Mouse (Mus musculus) embryonic facial prominence, embryonic 13.5 days (tissue): ENCODE results near the gene Nadk2. TPM values are rescaled to one million over a fixed set of nuclear protein-coding genes. Genes with fewer than 3 reads are reported as not detected.

Experiments used
- ATAC-seq: fragments of 200-750 bp; cut with Nextera tagmentation; 2 replicates; pipeline ENCODE4 v1.8.0; 2017; ENCODE audit warnings: low read depth; ENCODE audit not compliant: insufficient number of reproducible peaks, insufficient read depth, low FRiP score, low TSS enrichment
- H3K27ac ChIP-seq: fragments of 300-500 bp; sonication (generic); 2 replicates; pipeline ENCODE4 v1.5.1; 2015; ENCODE audit warnings: moderate library complexity, mild to moderate bottlenecking, inconsistent platforms
- H3K27me3 ChIP-seq: fragments of 300-500 bp; sonication (generic); 2 replicates; pipeline ENCODE4 v1.6.1; 2015; ENCODE audit warnings: mild to moderate bottlenecking, inconsistent platforms
- H3K36me3 ChIP-seq: fragments of 300-500 bp; sonication (generic); 2 replicates; pipeline ENCODE4 v1.6.1; 2015; ENCODE audit warnings: mild to moderate bottlenecking, inconsistent platforms
- H3K4me1 ChIP-seq: fragments of 300-500 bp; sonication (generic); 2 replicates; pipeline ENCODE4 v1.6.1; 2015; ENCODE audit warnings: inconsistent platforms
- H3K4me2 ChIP-seq: fragments of 300-500 bp; sonication (generic); 2 replicates; pipeline ENCODE4 v1.6.1; 2015; ENCODE audit warnings: moderate library complexity, mild to moderate bottlenecking, inconsistent platforms
- H3K4me3 ChIP-seq: fragments of 300-500 bp; sonication (generic); 2 replicates; pipeline ENCODE4 v1.5.1; 2015; ENCODE audit warnings: mild to moderate bottlenecking, inconsistent platforms
- H3K9ac ChIP-seq: fragments of 300-500 bp; sonication (generic); 2 replicates; pipeline ENCODE4 v1.6.1; 2015; ENCODE audit warnings: mild to moderate bottlenecking, inconsistent platforms
- H3K9me3 ChIP-seq: fragments of 300-500 bp; sonication (generic); 2 replicates; pipeline ENCODE4 v1.6.1; 2016; ENCODE audit warnings: inconsistent platforms
- WGBS: fragments of 180-500 bp; shearing (Covaris S2); methylation state at CpG from one replicate; pipeline ENCODE4 v1.1.7; 2015; ENCODE audit warnings: mixed read lengths; 5-methylcytosine and 5-hydroxymethylcytosine counted together
- polyA plus RNA-seq: library from polyadenylated mRNA; unstranded; fragments of >200 nt; fragmentation: Nextera tagmentation; extraction: Ambion mirVana; gene quantifications from 2 replicates; pipeline ENCODE4 v1.2.1, GENCODE M21; 2015

Gene Nadk2
- 25.0 and 31.1 TPM in 2 replicates for polyA plus RNA-seq

GRCm38 (mm10) chr15:9070912-9071555 lies at the start of gene Nadk2:
Nadk2 (plus strand) TSS chr15:9071260.
- H3K9ac ChIP-seq: peak within 1 kb of the TSS; percentile 95
- WGBS: under 1% methylated on average over 41 of the region's 54 CpGs
- H3K27ac ChIP-seq: peak within 1 kb of the TSS; percentile 93
- no peaks in the 10 kb centered on the region for H3K9me3 ChIP-seq
- no peaks in the 10 kb centered on the region for H3K36me3 ChIP-seq
- ATAC-seq: peak; percentile 100
- peak within 1 kb of the TSS; percentile 93 for H3K4me3 ChIP-seq
- H3K27me3 ChIP-seq: no peaks in the 10 kb centered on the region
- peak within 1 kb of the TSS; percentile 65 for H3K4me2 ChIP-seq
- H3K4me1 ChIP-seq: peaks cover 37% of the 10 kb centered on the region

- no peak for ATAC-seq
These were observed 15.4 kb upstream of the Nadk2 start for GRCm38 (mm10) chr15:9055704-9056103.

GRCm38 (mm10) chr15:9059856-9060255 lies 11.2 kb upstream of the Nadk2 start:
- no peak overlapping the region for H3K27ac ChIP-seq
- H3K9ac ChIP-seq: no peak overlapping the region
- WGBS: 86% methylated on average over 2 of the region's 2 CpGs
- no peaks in the 10 kb centered on the region for H3K4me1 ChIP-seq
- H3K9me3 ChIP-seq: no peaks in the 10 kb centered on the region
- H3K4me3 ChIP-seq: no peak overlapping the region
- no peaks in the 10 kb centered on the region for H3K27me3 ChIP-seq
- H3K4me2 ChIP-seq: no peak overlapping the region
- no peaks in the 10 kb centered on the region for H3K36me3 ChIP-seq
- ATAC-seq: no peak

More at GRCm38 (mm10) chr15:9055704-9056103, 15.4 kb upstream of the Nadk2 start:
- H3K4me2 ChIP-seq: no peak overlapping the region
- H3K9me3 ChIP-seq: no peaks in the 10 kb centered on the region
- H3K4me1 ChIP-seq: no peaks in the 10 kb centered on the region
- H3K27ac ChIP-seq: no peak overlapping the region
- no peak overlapping the region for H3K4me3 ChIP-seq
- H3K9ac ChIP-seq: no peak overlapping the region
- no peaks in the 10 kb centered on the region for H3K36me3 ChIP-seq
- no peaks in the 10 kb centered on the region for H3K27me3 ChIP-seq

GRCm38 (mm10) chr15:9061150-9061882 lies 9.7 kb upstream of the Nadk2 start:
- Histone ChIP-seq H3K27ac (no peak overlapping the region), H3K27me3 (no peaks in the 10 kb centered on the region)
- 53% methylated on average over 7 of the region's 7 CpGs for WGBS

GRCm38 (mm10) chr15:9068881-9069280 lies 2.2 kb upstream of the Nadk2 start:
- Histone ChIP-seq H3K4me1 (peaks cover 22% of the 10 kb centered on the region), H3K9me3 (no peaks in the 10 kb centered on the region), H3K9ac (no peak overlapping the region), H3K4me3 (no peak overlapping the region), H3K4me2 (no peak overlapping the region), H3K27ac (no peak overlapping the region), H3K27me3 (no peaks in the 10 kb centered on the region), H3K36me3 (no peaks in the 10 kb centered on the region)
- 82% methylated on average over 4 of the region's 4 CpGs for WGBS
- no peak for ATAC-seq

More at GRCm38 (mm10) chr15:9061150-9061882, 9.7 kb upstream of the Nadk2 start:
- Histone ChIP-seq H3K9ac (no peak overlapping the region), H3K4me1 (no peaks in the 10 kb centered on the region), H3K9me3 (no peaks in the 10 kb centered on the region), H3K36me3 (no peaks in the 10 kb centered on the region), H3K4me3 (no peak overlapping the region), H3K4me2 (no peak overlapping the region)
- no peak for ATAC-seq

- H3K9ac ChIP-seq: peak overlapping the region; percentile 78
- H3K36me3 ChIP-seq: no peaks in the 10 kb centered on the region
- peaks cover 32% of the 10 kb centered on the region for H3K4me1 ChIP-seq
- H3K27ac ChIP-seq: peak overlapping the region; percentile 93
- no peaks in the 10 kb centered on the region for H3K27me3 ChIP-seq
- no peaks in the 10 kb centered on the region for H3K9me3 ChIP-seq
- 3% methylated on average over 3 of the region's 3 CpGs for WGBS
- peak overlapping the region; percentile 65 for H3K4me2 ChIP-seq
- peak overlapping the region; percentile 93 for H3K4me3 ChIP-seq
- 0 out of 2 replicates have a peak, but pooled peaks have one; percentile 3 for ATAC-seq
These were observed 707 bp upstream of the Nadk2 start for GRCm38 (mm10) chr15:9070353-9070752.

- peak overlapping the region; percentile 65 for H3K4me2 ChIP-seq
- no peak; the same call in 1 of the 2 replicates for ATAC-seq
- H3K4me1 ChIP-seq: peaks cover 43% of the 10 kb centered on the region
- peak overlapping the region; percentile 93 for H3K27ac ChIP-seq
- no peaks in the 10 kb centered on the region for H3K27me3 ChIP-seq
- H3K4me3 ChIP-seq: peak overlapping the region; percentile 93
- WGBS: under 1% methylated on average over 55 of the region's 66 CpGs
- H3K9me3 ChIP-seq: no peaks in the 10 kb centered on the region
- H3K36me3 ChIP-seq: no peaks in the 10 kb centered on the region
- peak overlapping the region; percentile 95 for H3K9ac ChIP-seq
These were observed 790 bp downstream of the Nadk2 start for GRCm38 (mm10) chr15:9071556-9072544.

- WGBS: 24% methylated on average over 5 of the region's 5 CpGs
- peak overlapping the region; percentile 95 for H3K9ac ChIP-seq
- H3K27ac ChIP-seq: peak overlapping the region; percentile 23; the same call in 1 of the 2 replicates
- H3K9me3 ChIP-seq: no peaks in the 10 kb centered on the region
- H3K4me1 ChIP-seq: peaks cover 43% of the 10 kb centered on the region
- H3K27me3 ChIP-seq: no peaks in the 10 kb centered on the region
- ATAC-seq: no peak
- peak overlapping the region; percentile 65 for H3K4me2 ChIP-seq
- no peaks in the 10 kb centered on the region for H3K36me3 ChIP-seq
- H3K4me3 ChIP-seq: peak overlapping the region; percentile 93
These were observed 1.6 kb downstream of the Nadk2 start for GRCm38 (mm10) chr15:9072630-9073029.

- peak overlapping the region; percentile 65 for H3K4me2 ChIP-seq
- no peak overlapping the region for H3K9ac ChIP-seq
- no peaks in the 10 kb centered on the region for H3K27me3 ChIP-seq
- WGBS: 51% methylated on average over 12 of the region's 12 CpGs
- ATAC-seq: no peak
- peak overlapping the region; percentile 93 for H3K4me3 ChIP-seq
- H3K27ac ChIP-seq: no peak overlapping the region
- H3K4me1 ChIP-seq: peaks cover 43% of the 10 kb centered on the region
- no peaks in the 10 kb centered on the region for H3K36me3 ChIP-seq
- H3K9me3 ChIP-seq: no peaks in the 10 kb centered on the region
These were observed 2.1 kb downstream of the Nadk2 start for GRCm38 (mm10) chr15:9073067-9073608.

- H3K4me1 ChIP-seq: peaks cover 46% of the 10 kb centered on the region
- H3K4me2 ChIP-seq: peak overlapping the region; percentile 65
- H3K4me3 ChIP-seq: peak overlapping the region; percentile 93
- ATAC-seq: no peak
- no peaks in the 10 kb centered on the region for H3K36me3 ChIP-seq
- no peaks in the 10 kb centered on the region for H3K27me3 ChIP-seq
- no peaks in the 10 kb centered on the region for H3K9me3 ChIP-seq
- H3K9ac ChIP-seq: no peak overlapping the region
- no peak overlapping the region for H3K27ac ChIP-seq
- 83% methylated on average over 5 of the region's 5 CpGs for WGBS
These were observed 2.6 kb downstream of the Nadk2 start for GRCm38 (mm10) chr15:9073684-9074083.

GRCm38 (mm10) chr15:9074139-9074538 lies 3.1 kb downstream of the Nadk2 start:
- Histone ChIP-seq H3K4me1 (peaks cover 51% of the 10 kb centered on the region), H3K4me2 (no peak overlapping the region; the same call in 1 of the 2 replicates), H3K27ac (no peak overlapping the region), H3K4me3 (no peak overlapping the region), H3K9me3 (no peaks in the 10 kb centered on the region), H3K27me3 (no peaks in the 10 kb centered on the region), H3K36me3 (no peaks in the 10 kb centered on the region), H3K9ac (no peak overlapping the region)
- ATAC-seq: no peak
- 19% methylated on average over 2 of the region's 2 CpGs for WGBS
